Mouse (Mus musculus): ENCODE data around the gene Slc6a9.

Gene Slc6a9

DNA sequence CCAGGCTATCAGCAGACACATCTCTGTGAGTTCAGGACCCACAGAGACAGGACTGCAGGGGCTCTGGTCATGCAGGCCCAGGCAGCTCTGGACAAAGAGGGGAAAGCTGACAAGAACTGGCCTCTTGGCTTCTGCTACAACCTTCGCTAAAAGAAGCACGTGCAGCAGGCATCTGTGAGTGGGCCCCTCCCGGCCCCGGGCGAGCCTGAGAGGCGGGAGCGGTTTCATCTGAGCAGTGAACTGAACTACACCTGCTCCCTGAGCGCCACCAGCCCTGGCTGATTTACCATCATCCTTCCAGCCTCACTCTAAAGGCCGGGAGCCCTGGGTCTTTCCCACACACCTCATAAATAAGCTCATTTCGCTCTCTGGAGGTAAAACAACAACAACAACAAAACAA is 44.0 kb downstream of the Slc6a9 start:
- ATAC-seq (ENCODE audit: low TSS enrichment) = no peak

DNA sequence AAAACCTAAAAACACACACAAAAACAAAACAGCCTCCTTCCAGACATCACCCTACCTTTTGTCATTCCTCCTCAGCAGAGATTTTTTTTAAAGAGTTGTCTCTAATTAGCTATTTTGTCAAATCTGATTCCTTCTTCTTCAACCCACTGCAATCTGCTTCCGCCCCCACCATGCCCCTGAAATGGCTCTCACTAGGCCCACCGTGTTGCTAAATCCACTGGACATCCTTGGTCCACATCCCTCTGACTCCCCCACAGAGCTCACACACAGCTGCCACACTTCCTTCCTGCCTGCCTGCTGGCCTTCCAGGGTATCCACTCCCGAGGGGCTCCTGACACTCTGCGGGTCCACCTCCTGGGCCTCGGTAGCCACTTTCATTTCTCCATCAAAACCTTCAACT is 44.4 kb downstream of the Slc6a9 start:
- no peak for ATAC-seq (ENCODE audit: low TSS enrichment)

DNA sequence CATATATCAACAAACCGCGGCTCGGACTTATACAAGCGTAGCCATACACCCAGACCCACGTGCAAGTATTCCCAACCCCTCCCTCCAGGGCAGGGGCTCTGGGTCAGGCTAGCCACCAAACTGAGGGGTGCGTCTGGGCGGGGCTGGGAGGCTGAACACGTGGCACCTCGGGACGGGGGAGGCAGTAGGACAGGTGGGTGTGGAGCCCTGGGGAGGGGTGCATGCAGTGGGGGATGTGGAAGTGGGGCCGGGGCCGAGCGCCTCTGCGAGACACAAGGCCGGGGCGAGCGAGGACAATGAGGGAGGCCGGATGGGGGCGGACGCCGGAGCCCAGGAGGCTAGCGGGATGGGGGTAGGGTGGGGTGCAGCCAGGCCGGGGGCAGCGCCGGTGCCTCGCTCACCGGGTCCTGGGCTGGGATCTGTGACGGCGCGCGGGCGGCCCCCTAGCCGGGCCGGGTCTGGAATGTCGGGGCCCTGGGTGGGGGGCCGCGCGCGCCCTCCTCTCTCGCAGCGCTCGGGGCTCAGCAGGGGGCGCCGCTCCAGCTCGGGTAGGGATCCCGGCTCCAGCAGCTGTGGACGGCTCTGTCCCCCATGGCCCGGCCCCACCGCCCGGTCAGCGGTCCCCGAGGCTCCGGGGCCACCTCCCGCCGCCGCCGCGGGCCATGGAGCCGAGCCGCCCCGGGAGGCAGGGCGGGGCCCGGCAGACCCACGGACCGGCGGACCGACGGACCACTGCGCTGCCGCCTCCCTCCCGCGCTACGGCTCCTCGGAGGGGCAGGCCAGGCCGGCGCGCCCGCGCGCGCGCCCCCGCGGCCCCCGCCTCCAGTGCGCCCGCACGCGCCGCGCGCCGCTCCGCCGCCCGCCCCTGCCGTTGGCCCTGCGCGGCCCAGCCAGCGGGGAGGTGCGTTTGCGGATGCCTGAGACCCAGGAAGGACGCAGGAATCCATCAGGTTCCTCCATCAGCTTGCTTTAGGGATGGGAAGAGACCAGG is 48.7 kb downstream of the Slc6a9 start, which contains the start of gene B4galt2:
Gene B4galt2, minus strand, starts transcription at position 787 of the 991 bp plus-strand sequence.
- ATAC-seq (ENCODE audit: low TSS enrichment) = peak; percentile 8

DNA sequence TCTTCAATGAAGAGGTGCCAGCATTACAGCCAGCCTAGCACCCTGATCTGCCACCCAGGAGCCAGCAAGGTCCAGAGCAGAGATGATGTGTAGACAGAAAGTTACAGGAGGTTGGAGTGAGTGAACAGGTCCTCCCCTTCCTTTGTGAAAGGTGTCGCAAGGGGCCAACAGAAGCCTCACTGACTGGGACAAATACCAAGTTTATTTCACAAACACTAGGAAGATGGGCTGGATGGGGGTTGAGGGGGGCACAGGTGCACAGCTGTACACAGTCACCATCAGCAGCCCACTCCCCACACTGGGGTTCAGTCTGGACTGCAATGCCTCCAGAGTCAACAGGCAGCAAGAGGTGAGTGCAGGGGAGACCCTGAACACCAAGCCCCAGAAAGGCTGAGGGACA is 49.8 kb downstream of the Slc6a9 start:
- no peak for ATAC-seq (ENCODE audit: low TSS enrichment)

DNA sequence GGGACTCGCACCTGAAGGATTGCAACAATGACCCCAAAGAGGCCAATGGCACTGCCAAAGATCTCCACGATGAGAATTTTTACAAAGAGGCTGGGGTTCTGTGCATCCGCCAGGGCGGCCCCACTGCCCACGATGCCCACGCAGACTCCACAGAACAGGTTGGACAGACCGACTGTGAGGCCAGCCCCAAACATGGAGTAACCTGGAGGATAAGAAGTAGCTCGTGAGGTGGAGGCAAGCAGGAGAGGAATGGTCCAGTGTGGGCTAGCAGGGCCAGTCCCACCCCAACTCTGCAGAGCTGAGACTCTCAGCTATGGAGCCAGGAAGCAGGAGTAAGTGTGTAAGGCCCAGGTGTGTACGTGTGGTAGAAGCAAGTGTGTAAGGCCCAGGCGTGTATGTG is 50.8 kb downstream of the Slc6a9 start:
- ATAC-seq (ENCODE audit: low TSS enrichment) = no peak

GRCm38 (mm10) chr4:117885994-117886393 is 51.7 kb downstream of the Slc6a9 start:
- ATAC-seq (ENCODE audit: low TSS enrichment) = no peak

DNA sequence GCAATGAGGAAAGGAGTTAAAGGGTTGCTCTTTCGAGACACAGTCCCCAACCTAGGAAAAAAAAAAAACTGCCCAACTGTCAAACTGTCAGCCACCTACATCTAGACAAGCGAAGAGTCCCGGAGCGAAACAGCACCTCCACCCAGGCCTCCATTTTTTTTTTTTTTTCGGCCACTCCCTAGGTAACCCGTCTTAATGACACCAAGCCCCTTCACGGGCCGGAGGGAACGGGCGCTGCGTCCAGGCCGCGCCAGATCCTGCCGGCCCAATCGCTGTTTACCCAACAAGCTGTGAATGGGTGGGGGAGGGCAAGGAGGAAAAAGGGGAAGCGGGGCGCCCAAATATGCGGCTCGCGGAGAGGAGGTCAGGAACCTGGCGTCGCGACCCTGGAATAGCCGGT is 52.3 kb downstream of the Slc6a9 start:
- ATAC-seq (ENCODE audit: low TSS enrichment) = no peak

DNA sequence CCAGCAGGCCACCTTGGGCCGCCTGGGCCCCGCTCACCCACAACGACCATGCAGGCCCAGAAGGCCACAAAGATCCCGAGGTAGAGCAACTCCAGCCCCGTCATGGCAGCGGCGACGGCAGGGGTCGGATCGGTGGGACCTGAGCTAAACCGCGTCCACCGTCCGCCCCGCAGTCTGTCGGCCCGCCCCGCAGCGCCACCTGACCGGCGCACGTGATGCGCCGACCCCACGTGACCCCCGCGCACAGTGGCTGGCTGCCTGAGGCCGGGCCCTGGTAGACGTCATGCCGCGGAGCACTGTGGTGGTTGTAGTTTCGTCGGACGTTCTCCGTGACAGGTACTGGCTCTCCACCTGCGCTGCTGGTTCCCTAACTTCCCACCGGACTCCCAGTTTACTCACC is 52.8 kb downstream of the Slc6a9 start, which contains the start of gene Atp6v0b:
Gene Atp6v0b, minus strand, starts transcription at position 201 of the 400 bp plus-strand sequence.
- ATAC-seq (ENCODE audit: low TSS enrichment) = peak; percentile 63

DNA sequence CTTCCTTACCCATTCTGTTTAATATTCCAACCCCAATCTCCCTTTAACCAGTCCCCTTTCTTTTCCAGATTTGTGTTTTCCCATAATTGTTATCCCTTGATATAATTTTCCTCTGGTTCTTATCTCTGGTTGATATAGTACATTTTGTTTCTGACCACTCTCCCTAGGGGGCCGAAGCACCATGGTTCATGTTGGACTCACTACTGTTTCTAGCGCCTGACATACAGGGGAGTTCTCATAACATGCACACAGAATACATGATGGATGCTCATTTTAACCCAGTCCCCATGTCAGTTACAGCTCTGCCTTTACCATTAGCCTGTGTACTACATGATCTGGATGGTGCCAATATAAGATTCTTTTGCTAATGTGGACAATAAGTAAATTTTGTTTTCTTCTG is 53.6 kb downstream of the Slc6a9 start:
- ATAC-seq (ENCODE audit: low TSS enrichment) = no peak

DNA sequence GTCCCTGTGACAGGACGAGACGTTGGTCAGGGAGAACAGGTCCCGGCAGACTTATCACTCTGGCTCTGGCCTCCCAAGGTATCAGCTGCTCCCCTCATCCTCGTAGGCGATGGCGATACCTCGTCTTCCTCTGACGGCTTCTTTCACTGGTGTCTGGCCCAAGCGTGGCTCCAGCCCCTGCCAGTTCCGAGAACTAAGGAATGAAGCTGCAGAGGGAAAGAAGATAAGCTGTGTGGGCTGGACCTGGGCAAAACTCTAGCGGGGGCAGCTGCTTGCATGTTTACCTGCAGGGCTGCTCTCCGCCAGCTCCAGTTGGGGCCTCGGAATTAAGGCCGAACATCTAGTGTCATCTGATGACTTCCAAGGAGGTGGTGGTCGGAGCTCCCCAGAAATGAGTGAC is 55.2 kb downstream of the Slc6a9 start:
- ATAC-seq (ENCODE audit: low TSS enrichment) = no peak

DNA sequence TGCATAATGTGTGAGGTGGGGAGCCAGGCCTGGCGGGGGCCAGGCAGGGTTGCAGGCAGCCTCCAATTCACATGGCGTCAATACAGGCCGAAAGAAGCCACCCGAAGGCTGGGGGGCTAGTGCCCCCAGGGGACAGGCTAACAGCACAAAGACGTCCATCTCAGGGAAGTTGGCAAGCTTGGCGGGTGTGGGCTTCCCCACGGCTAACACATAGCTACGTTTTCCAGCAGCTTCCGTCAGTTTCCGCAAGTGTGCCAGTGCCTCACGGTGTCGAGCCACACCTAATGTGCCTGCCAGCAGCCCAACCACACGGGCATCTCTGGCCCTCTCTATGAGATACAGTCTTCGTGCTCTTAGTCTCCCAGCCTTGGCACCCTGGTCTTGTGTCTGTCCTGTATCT is 55.7 kb downstream of the Slc6a9 start:
- no peak for ATAC-seq (ENCODE audit: low TSS enrichment)

GRCm38 (mm10) chr4:117890750-117891149 is 56.4 kb downstream of the Slc6a9 start:
- no peak for ATAC-seq (ENCODE audit: low TSS enrichment)

DNA sequence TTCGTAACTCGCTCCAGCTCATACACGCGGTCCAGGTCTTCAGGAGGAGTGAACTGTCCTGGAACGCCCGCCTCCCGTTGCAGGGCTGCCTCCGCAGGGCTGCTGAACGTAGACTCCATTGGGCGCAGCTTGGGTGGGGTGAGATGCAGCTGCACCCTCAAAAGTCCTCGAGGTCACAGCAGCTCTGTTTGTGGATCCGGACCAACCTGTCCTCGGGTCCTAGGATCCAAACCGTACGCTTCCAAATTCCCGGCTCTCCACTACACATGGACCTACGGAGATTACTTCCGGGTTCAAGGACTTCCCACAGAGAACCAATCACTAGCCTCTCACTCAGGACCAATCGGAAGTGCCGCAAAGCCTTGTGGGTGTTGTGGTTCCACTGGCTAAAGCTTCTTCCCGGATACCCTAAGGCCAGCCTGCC is 57.4 kb downstream of the Slc6a9 start, which contains the start of gene Dph2:
Gene Dph2, minus strand, starts transcription at position 295 of the 424 bp plus-strand sequence.
- peak; percentile 87 for ATAC-seq (ENCODE audit: low TSS enrichment)

DNA sequence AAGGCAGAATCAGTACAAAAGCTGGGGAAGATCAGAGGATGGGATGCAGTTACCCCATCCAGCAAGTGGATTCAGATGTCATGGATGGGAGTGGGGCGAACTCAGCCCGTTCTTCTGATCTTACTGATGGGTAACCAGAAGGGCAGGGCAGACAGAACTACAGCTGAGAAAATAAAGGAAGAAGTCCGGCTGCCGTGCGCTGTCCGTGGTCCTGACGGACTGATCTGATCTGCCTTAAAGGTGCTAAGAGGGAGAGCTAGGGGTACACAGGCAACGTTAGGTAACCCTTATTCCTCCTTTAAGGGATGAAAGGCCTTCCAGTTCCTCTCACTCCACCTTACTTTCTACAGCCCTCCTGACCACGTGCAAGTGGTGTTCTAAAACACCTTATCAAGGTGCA is 59.1 kb downstream of the Slc6a9 start:
- no peak for ATAC-seq (ENCODE audit: low TSS enrichment)

GRCm38 (mm10) chr4:117894601-117895000 is 60.3 kb downstream of the Slc6a9 start:
- ATAC-seq (ENCODE audit: low TSS enrichment) = no peak

DNA sequence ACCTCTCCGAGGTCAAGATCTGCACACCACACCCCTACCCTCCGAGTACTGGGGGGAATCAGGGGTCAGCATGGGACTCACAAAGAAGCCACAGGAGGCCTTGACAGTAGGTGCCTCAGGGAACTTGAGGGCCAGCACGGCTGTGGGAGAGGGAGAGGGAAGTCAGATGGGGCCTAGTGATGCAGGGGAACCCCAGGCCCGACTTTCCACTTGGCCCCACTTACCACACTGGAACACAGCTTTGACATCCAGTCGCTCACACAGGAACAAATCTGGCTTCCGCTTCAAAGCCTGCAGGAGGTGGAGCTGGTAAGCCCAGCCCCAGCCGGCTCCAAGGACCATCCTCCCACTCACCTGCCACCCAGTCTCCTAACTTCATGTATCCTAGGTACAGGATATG is 61.0 kb downstream of the Slc6a9 start:
- no peak for ATAC-seq (ENCODE audit: low TSS enrichment)

GRCm38 (mm10) chr4:117896031-117896430 is 61.7 kb downstream of the Slc6a9 start:
- no peak for ATAC-seq (ENCODE audit: low TSS enrichment)

- ATAC-seq (ENCODE audit: low TSS enrichment) = no peak
These were observed 63.8 kb downstream of the Slc6a9 start for GRCm38 (mm10) chr4:117898111-117898510.

- ATAC-seq (ENCODE audit: low TSS enrichment) = peak; percentile 67
These were observed 69.8 kb downstream of the Slc6a9 start for GRCm38 (mm10) chr4:117904094-117904493.

- ATAC-seq (ENCODE audit: low TSS enrichment) = no peak
These were observed 70.5 kb downstream of the Slc6a9 start for GRCm38 (mm10) chr4:117904761-117905160.

DNA sequence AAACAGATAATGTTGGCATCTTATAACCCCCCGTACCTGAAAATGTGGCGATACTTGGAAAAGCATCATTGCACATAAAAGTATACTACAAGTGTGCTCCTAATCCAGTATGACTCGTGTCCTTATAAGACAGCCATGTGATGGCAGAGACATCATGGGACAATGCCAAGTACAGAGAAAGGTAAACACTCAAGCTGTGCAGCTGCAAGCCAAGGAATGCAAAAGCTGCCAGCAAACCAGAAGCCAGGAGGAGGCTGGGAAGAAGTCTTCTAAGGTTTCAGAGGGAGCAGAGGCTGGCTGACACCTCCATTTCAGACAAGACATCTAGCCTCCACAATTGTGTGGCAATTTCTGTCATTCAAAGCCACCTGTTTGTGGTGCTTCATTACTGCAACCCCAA is 71.9 kb downstream of the Slc6a9 start:
- ATAC-seq (ENCODE audit: low TSS enrichment) = no peak; the same call in 1 of the 2 replicates

GRCm38 (mm10) chr4:117908834-117909453 is 74.6 kb downstream of the Slc6a9 start:
- peak; percentile 35 for ATAC-seq (ENCODE audit: low TSS enrichment)

DNA sequence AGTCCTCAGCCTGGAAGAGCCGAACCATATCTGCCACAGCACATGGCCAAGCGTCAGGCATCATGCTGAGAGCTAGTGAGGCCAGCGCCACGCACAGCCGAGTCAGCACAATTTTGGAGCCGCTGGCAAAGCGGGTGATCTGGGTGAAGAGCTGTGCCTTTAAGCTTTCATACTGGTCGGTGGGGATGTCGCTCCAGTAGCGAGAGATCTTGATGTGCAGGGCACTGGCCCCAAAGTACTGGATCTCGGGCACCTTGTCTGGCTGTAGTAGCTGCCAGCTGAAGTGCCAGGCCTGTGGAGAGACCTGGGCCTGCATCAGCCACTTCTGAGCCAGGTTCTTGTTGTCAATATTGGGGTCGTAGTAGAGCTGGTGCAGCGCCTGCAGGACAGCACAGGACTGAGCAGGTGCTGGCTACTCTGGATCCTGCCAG is 77.8 kb downstream of the Slc6a9 start:
- ATAC-seq (ENCODE audit: low TSS enrichment) = no peak
